Mouse (Mus musculus): ENCODE data around the gene Gnaq.

Gnaq gene

GRCm38 (mm10) chr19:16198162-16198561, 65.5 kb downstream of the Gnaq start:
- CTCF ChIA-PET = no interaction called here

DNA sequence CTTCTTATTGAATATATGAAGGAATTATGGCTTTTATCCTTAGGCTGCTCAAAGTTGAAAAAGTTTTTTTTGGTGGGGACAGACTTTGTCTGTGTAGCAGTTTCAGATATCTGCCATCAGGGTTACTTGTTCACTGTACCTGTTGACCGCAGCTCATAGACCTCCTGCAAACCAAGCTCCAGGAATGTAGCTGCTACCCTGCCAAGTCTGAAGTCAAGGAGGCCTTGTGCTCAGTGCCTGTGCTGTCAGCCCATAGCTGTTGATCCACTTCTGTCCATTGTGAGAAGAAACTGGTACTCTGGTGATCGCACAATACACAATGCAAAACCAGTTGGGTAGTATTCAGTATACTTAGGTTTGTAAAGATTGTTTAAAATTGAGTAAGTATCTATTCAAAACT, 68.7 kb downstream of the Gnaq start:
- CTCF ChIA-PET = no interaction called here

DNA sequence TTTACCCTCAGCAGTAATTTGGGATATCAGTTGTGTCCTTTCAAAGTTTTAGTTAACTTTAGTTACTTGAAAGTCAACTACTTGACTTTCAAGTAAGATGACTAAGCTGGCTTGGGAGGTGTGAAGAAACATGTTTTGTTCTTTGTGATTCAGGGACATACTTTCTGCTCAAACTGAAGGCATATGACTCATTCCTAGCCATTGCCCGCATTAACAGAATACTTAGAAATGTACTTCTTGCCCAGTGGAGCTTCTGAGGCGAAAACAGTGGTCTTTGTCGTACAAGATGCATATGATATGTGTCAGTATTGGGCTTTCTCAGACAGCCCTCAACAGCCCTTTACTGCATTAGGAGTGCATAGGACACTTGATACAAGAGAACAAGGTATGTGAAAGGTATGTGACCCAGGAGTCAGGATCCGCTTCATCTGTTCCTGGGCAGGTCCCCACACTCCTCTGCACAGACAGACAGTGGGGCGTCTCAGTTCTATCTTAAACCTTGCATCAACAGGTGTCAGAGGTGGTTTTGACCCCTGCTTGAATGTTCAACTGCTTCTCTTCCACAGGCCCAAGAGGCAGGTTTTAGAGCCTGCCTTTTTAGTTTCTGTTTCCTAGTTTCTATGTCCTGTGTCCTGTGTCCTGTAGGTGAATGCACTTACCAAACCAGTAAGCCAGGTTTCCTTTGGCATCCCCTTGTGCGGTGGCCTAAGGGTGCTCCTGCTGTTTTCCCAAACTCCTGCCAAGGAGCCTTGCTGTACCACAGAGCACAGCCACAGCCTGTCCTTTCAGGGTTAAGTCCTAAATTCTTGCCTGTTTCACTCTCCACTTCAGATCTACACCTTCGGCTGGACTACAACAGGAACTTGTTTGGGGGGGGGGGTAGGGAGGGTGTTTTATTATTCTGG, 72.4 kb downstream of the Gnaq start:
- CTCF ChIA-PET = no interaction called here

DNA sequence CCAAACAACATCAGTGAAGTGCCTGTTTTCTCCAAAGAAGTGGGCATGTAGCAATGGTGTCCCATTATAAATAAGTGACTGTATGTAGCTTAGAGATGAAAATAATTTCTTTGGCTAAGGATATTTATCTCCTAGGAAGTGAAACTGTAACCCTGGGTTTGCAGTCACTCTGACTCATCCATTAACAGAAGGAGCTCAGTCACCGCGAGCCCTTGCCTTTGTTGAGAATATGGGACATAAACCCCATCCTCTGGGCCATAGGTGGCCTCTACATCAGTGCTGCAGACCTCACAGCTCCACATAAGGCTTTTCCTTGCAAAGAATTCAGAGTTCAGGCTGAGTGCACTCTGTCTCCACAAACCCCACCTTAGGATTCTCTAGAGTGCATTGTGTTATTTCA, 77.0 kb downstream of the Gnaq start:
- CTCF ChIA-PET = no interaction called here

- CTCF ChIA-PET = no interaction called here
These were observed 82.3 kb downstream of the Gnaq start for GRCm38 (mm10) chr19:16214946-16215345.

GRCm38 (mm10) chr19:16215430-16216016, 82.9 kb downstream of the Gnaq start:
- CTCF ChIA-PET = no interaction called here

DNA sequence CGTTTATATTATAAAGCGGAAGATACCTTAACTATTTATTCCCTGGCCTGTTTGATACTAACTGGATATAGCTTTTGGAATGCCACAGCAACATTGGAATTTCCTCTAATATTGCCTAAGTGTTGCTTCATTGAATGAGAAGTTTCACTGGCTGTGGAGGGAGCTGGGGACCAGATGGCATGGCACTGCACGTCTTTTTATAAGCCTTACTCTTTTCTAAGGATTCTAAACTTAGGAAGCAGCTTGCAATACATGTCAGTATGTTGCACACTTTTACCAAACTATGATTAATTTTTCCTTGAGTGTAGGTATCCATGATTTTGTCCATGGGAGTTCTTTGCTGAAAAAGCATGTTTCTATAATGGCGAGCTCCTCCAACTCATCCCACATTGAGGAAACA, 87.3 kb downstream of the Gnaq start:
- CTCF ChIA-PET = no interaction called here

DNA sequence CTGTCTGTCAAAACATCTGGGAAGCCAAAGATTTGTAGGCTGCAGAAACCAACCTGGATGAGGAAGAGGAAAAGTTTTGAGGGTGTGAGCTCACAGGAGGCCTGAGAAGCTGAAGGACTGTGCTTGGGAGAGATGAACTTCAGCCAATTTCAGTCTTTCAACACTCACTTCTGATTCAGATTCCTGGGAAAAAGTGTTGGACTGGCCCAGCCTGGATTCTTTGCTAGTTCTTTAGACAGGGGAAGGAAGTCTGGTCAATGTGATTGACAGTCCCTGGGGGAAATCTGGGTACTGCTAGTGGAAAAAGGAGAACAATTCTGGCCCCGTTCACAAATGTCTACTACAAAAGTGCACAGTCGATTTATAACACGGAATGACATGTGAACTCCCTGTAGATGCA, 89.9 kb downstream of the Gnaq start:
- CTCF ChIA-PET = no interaction called here

DNA sequence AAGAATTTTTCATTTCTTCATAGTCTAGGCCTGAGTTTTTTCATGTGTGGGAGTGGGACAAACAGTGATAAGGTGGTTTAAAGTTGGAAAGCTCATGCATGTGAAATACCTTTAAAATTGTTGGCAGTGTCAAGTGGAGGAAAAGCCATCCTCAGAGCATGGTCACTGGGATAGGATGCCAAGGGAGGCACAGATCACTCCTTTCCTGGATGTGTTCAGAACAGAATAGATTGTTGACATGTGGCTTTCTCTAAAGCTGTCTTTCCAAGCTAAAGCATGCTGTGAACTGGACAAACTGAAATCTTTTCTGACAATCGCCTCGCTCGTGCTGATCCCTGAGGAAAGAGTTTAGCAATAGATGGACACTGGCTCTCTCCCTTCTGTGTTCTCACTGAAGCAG, 90.5 kb downstream of the Gnaq start:
- CTCF ChIA-PET = no interaction called here

DNA sequence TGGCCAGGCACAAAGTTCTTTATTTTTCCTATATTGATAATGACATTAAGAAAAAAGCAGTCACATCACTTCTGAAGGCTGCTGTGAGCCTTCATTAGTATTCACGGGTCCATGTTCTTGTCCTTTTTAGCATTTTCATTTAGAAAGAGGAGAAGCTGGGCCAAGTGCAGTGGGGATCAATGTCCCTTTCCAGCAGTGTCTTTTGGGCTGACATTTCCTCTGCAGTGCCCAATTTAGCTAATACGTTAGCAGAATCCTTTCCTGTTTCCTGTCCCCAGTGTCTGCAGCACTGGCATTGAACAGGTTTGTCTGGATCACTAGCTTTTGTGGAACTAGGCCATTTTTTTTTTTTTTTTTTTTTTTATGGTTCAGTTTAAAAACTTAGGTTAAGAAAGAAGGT, 92.2 kb downstream of the Gnaq start:
- CTCF ChIA-PET = interaction anchor here (0.6 kb wide), 1 partner anchor 1224 kb away, joined by 3 read pairs; no protein-coding TSS in a partner anchor

- CTCF ChIA-PET = no interaction called here
These were observed 99.0 kb downstream of the Gnaq start for GRCm38 (mm10) chr19:16231584-16231983.

DNA sequence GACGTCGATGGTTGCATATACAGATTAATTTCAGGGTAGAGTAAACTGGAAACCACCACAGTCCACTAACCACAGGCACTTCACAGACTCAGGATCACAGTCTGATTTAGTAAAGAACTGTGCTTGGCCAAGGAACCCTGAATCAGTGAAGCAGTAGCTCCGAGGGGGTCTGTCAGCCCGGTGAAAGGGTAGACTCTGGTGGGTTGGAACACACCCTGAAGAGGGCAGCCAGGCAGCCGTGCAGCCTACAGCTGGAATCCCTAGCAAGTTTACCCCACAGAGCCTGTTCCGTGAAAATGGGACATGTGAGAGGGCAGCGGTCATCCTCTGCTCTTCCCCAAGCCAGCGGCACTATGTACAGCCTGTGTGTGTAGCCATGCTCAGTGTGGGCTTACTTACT, 103.0 kb downstream of the Gnaq start:
- CTCF ChIA-PET = no interaction called here

DNA sequence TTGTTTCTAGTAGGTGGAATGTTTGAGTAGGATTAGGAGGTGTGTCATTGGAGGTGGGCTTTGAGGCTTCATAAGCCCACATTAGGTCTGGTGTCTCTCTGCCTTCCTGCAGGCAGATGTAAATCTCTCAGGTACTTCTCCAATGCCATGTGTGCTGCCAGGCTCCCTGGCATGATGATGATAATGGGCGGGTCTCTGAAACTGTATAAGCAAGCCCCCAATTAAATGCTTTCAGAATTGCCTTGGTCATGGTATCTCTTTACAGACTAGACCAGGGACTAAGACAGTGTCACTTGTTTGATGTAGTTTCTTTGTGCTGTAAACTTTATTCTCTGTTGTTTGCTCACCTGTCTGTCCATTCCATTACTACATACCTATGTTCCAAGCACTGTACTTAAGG, 104.4 kb downstream of the Gnaq start:
- CTCF ChIA-PET = no interaction called here

DNA sequence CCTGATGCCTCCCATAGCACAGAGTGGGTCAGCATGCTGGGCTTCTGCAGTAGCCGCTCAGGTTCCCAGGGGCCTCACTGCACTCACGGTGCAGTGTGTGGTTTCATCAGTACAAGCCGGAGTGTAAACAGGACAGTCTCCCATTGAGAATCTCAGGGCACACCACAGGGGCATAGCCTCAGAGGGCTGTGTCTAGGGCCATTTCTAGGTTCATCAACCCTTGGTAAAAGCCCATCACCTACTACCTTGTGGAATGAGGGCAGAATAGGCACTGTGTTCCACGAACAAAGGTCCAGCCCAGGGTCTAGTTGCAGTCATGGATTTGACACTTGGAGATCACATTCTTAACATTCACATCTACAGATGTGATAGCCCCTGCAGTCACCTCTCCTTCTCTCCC, 105.4 kb downstream of the Gnaq start:
- CTCF ChIA-PET = no interaction called here

DNA sequence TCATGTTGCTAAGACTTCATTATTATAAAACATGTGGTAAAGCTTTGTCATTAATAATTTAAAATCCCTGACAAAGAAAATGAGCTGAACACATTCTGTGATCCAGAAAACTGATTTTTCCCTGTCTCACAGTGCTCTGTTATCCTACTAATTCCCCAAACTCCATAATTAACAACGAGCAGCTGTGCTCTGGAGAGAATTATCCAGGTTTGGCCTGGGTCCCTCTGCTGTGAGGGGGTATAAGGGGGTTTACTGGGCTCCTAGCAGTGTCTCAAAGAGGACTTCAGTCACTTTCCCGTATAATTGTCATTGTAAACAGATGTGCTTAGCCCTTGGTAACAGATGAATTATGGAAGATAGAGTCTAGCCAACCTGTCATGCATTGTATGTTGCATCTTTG, 105.9 kb downstream of the Gnaq start:
- CTCF ChIA-PET = no interaction called here

DNA sequence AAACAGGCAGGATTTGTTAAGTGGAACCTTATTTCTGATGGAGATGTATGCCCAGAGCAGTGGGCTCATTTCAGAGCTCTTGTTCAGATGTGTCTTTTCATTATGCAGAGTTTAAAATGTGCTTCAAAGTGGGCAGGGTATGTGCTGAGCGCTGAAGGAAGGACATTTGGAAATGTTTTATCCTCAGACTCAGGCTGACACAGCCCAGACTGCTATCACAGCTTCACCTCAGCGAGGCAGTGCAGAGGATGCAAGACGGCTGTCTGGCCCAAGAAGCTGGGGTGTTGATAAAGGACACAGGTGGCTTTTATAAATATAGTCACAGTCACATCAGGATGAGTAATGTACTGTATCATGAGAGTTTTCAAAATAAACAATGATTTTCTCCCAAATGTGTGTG, 110.1 kb downstream of the Gnaq start:
- CTCF ChIA-PET = no interaction called here

DNA sequence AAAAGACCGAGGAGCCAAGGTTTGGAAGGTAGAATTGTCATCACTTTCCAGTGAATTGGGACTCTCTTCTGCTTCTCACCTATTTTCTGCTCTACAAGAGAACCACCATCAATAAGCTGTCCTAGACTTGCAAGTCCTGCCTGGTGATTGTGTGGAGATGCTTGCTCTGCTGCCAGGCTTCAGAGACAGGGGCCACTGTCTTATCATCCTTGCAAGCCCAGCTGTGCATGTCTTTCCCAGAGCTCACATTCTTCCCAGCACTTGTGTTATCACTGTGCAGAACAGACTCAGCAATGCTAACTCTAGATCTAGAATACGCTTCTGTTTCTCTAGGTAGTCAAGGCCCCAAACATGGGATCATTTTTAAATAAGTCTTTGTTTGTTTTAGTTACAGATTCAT, 116.4 kb downstream of the Gnaq start:
- CTCF ChIA-PET = no interaction called here

- CTCF ChIA-PET = no interaction called here
These were observed 118.3 kb downstream of the Gnaq start for GRCm38 (mm10) chr19:16250921-16251320.

DNA sequence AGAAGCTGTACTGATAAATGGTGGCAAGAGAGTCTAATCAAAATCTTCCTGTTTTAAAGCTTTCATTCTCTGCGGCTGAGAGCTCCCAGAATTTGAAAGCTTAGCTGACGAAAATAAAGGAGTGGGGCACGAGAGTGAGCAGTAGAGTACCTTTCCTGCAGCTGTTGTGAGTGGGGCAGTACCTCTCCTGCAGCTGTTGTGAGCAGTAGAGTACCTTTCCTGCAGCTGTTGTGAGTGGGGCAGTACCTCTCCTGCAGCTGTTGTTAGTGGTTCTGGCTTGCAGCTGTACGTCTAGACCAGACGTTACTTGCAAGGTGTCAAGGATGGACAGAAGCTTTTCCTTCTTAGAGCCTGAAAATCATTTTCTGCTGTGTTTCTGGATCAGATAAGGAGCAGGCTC, 119.2 kb downstream of the Gnaq start:
- CTCF ChIA-PET = no interaction called here

DNA sequence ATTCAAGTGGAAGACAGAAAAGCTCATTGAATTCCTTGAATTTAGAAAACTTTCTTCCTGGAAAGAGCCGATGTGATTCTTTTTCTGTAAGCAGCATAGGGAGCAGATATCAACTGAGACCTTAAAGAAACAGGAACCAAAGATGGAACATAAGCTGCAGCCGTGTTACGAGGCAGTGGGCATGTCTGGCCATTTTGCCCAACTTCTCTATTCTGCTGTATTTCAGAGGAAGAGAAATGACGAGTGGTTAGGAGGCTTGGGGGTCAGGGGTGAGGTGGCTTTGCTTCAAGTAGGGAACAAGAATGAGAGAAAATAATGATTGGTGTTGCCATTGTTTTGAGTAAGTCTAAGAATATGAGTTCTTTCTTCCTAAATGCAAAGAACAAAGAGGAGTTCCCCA, 120.1 kb downstream of the Gnaq start:
- CTCF ChIA-PET = no interaction called here

GRCm38 (mm10) chr19:16254881-16255280, 122.2 kb downstream of the Gnaq start:
- CTCF ChIA-PET = no interaction called here

- CTCF ChIA-PET = no interaction called here
These were observed 122.7 kb downstream of the Gnaq start for GRCm38 (mm10) chr19:16255294-16255693.

GRCm38 (mm10) chr19:16258766-16259355, 126.2 kb downstream of the Gnaq start:
- CTCF ChIA-PET = interaction anchor here (0.7 kb wide), 1 partner anchor 162 kb away, joined by 3 read pairs; no protein-coding TSS in a partner anchor

All from spleen, embryonic (tissue).